In genomic region chr10:41751867-41752480, GRCm38 (mm10) we compare ENCODE assay signal across 12 mouse cellular contexts. TPM values are rescaled to one million over a fixed set of nuclear protein-coding genes. Genes with fewer than 3 reads are reported as not detected.
DNase-seq lines count a peak whose midpoint lies in the region; ATAC-seq lines count a peak whose summit lies in the region.
"Had no signal": no experiment of that assay in that cellular context is flagged by ENCODE, and none has a peak within 500 bp of the region (broad histone marks: within the 10 kb centered on the region; RNA-seq: fewer than 3 reads in every experiment).

No protein-coding gene starts in this region.

- peak; percentile 40 for ATAC-seq in monocyte, adult 5-6 weeks (replicated peaks; ENCODE audit: insufficient number of reproducible peaks, low FRiP score, low TSS enrichment, poor library complexity, severe bottlenecking)
- ATAC-seq in megakaryocyte-erythroid progenitor cell, adult 5-6 weeks (replicated peaks; ENCODE audit: low FRiP score, low TSS enrichment, poor library complexity, severe bottlenecking) = no peak
- ATAC-seq: intestine, embryonic 15.5 days had no signal

- DNase-seq in 416B (ENCODE audit: low read depth) = peak; percentile 23
- peak; percentile 22 to 29 for DNase-seq in B cell, adult 2 months
- DNase-seq in c-Kit-positive CD71-negative TER-119-negative erythroid progenitor cells, embryonic 14.5 days (ENCODE audit: low read depth) = peak; percentile 23
- DNase-seq in Muller cell, postnatal 12 days (ENCODE audit: inconsistent ontology term) = no peak
- DNase-seq in gastrocnemius, adult 18-20 months (ENCODE audit: low spot score) = no peak
- DNase-seq: adrenal gland, adult 2 months; cerebellum, adult 8-10 months; gastrocnemius, postnatal 36 days; right cerebral cortex, postnatal 25 days had no signal

RNA-seq across cellular contexts. Expression of gene Ccdc162, which starts 35.5 kb away (rescaled TPM):
- 0.78 TPM in 1 of 3 replicates, not detected in the others for total RNA-seq in monocyte, adult 5-6 weeks (2017)
- total RNA-seq in megakaryocyte-erythroid progenitor cell, adult 5-6 weeks (2014; fragmentation: Nextera tagmentation) = 0.42 TPM in 1 of 2 replicates, not detected in the other
- not detected in 2 replicates for total RNA-seq in megakaryocyte-erythroid progenitor cell, adult 5-6 weeks (2017)
- total RNA-seq in gastrocnemius, adult 18-20 months (2021) = 1 to 10 TPM; 1.0 TPM

RNA-seq across cellular contexts. Expression of gene Cep57l1, which starts 57.7 kb away (rescaled TPM):
- total RNA-seq in monocyte, adult 5-6 weeks (2017) = 4.2 to 15.7 TPM (median 5.5 TPM) in 3 replicates
- total RNA-seq in megakaryocyte-erythroid progenitor cell, adult 5-6 weeks (2014; fragmentation: Nextera tagmentation) = 28.7 and 45.5 TPM in 2 replicates
- 41.5 and 50.0 TPM in 2 replicates for total RNA-seq in megakaryocyte-erythroid progenitor cell, adult 5-6 weeks (2017)
- 1 to 10 TPM; 2.0 to 2.6 TPM for total RNA-seq in gastrocnemius, adult 18-20 months (2021)

RNA-seq across cellular contexts. Expression of gene Sesn1, which starts 57.8 kb away (rescaled TPM):
- total RNA-seq in monocyte, adult 5-6 weeks (2017) = 36.4 to 52.6 TPM (median 44.4 TPM) in 3 replicates
- 22.6 and 23.4 TPM in 2 replicates for total RNA-seq in megakaryocyte-erythroid progenitor cell, adult 5-6 weeks (2014; fragmentation: Nextera tagmentation)
- 20.4 and 24.6 TPM in 2 replicates for total RNA-seq in megakaryocyte-erythroid progenitor cell, adult 5-6 weeks (2017)
- 10 to 100 TPM; 17.0 to 40.1 TPM for total RNA-seq in gastrocnemius, adult 18-20 months (2021)

Comparison
In these comparisons a context has a peak if more than half of its experiments do, and no peak if none do; other contexts are left out.
1. DNase-seq: peak in 416B (single experiment), B cell, adult 2 months (2 of 2) and c-Kit-positive CD71-negative TER-119-negative erythroid progenitor cells, embryonic 14.5 days (single experiment); none in Muller cell, postnatal 12 days (single experiment) and gastrocnemius, adult 18-20 months (single experiment).